Mouse (Mus musculus): ENCODE measurements at regions not wholly inside any gene's neighbourhood (a gene's known extent, or its start where the extent isn't known, plus 50 kb on each side); places are given as distances from the start of the nearest gene placed in this dataset.

DNA sequence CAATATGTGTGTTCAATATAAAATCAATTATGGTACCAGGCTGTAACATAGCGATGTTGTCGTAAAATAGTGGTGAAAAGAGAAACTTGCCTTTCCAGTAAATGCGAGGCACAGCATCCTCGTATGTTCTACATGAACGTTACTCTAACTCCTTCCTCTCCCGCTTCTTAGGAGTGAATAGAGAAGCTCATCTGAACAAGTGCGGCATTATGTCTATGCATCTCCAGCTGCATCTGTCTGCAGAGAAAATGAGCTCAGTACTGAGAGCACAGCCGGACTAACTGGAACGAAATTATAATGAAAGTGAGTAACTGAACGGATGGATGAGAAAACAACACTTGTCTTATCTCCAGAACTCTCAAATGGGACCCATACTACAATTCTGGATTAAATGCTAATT is 193.5 kb upstream of the Atp11b start:
- DNase-seq = no peak

DNA sequence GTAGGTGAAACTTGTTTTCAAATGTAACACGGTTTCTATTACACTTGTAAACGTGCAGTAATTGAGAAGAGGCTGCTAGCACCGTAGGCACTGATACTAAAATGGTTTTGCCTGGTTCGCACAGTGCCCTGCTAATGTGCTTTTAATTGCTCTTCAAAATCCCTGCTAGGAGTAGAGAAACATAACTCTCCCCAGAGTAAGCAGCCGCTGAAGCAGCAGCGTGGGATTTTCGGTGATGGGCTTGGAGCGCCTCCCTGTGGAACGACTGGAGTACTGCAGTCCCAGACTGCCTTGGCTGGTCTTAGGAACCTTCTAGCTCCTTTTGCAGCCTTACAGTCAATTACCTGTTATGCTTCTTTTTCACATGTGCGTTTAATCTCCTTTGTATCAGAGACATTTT is 179.5 kb upstream of the Atp11b start:
- DNase-seq = no peak

Data from kidney, postnatal 25 days (tissue).